Mouse (Mus musculus) neutrophil, adult 5-6 weeks (primary cell): ENCODE results near the gene Oxsm. TPM values are rescaled to one million over a fixed set of nuclear protein-coding genes. Genes with fewer than 3 reads are reported as not detected.

Experiments used
- ATAC-seq: fragments of 151-379, 151-347 bp; 2 replicates; pipeline ENCODE4 v1.8.0; 2017; ENCODE audit warnings: mild to moderate bottlenecking, moderate TSS enrichment; ENCODE audit not compliant: insufficient number of reproducible peaks, poor library complexity, low FRiP score, severe bottlenecking; ENCODE audit errors: extremely low read depth
- total RNA-seq: library from RNA; stranded (forward); fragments of 200-1000 nt; gene quantifications from 2 replicates; pipeline ENCODE4 v1.2.3, GENCODE M21; 2017

Gene Oxsm
- total RNA-seq, 1 experiment from 2014 or later, result 10.5 TPM

DNA sequence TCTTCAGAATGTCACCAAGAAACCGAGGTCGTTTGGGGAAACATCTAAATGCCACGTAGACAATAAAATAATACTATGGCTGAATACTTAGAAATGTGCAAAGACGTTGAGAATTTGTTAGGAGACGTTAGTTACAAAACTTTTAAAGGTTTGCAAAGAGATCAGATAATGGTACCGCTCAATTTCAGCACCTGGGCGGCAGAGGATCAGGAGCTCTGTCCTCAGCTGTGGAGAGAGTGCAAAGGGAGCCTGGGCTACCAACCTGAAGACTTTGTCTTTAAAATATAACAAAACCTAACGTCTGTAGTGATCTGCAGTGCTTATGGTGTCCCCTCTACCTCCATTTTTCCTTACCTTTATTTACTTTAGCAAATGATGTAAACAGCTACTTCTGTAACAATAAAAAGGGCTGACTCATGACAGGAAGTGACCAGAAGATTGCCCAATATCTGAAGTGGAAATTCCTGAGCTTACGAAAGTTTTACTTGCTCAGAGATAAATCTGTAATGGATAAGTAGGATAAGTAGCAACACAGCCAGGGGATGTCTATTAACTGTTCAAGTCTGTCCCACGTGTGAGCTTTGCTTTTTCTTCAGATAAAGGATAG lies 5.9 kb downstream of the Oxsm start:
- ATAC-seq, result peak; percentile 24; the same call in 1 of the 2 replicates

DNA sequence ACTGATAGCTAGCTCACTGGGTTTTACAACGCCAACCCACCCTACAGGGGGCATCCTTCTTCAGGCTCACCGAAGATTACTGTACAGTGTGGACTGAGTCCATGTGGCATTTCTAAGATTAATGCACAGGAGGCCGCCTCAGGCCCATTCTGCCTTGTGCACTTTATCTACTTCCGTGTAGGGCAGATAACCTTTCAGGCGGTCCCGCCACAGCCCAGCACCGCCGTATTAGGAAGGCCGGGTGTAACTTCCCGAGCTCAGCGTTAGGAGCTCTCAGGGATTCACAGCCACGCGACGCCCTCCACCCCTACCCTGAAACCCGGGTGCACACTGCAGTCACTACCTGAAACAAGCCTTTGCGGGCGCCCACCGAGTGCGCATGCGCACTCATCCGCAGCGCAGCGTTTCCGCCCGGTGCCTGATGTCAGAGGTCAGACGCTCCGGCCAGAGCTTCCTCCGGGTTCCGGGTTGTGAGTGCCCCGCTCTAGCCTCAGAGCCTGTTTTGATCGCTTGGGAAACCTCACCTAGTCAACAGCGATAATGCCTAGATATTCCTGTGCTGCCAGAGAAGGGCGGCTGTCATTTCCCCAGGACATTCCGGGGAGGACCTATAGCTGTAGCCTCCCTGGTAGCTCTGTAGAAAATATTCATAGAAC lies 6.5 kb downstream of the Oxsm start:
- ATAC-seq, result peak; percentile 83

DNA sequence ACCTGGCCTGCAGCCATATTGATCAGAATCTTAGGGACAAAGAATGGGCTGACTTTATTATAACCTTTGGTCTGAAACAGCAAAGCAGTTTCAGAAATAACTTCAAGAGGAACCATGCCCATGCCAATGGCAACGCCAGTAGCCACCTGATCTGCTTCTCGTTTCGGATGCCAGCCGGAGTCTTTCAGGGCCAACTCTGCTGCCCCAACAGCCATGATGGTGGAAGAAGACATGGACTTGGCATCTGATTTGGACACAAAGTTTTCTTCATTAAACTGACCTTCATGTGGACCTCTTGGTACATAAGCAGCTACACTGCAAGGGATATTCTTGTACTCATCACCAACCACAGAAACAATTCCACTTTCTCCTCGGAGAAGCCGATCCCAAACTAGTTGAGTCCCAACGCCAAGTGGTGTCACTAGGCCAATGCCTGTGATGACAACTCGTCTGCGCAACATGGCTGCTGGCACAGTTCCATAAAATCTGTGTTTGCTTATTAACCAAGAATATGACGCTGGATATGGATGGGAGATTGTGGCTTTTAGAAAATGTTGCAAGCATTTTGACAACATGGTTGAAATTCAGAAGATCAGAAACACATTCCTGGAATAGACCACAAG lies 7.3 kb downstream of the Oxsm start:
- ATAC-seq, result no peak

DNA sequence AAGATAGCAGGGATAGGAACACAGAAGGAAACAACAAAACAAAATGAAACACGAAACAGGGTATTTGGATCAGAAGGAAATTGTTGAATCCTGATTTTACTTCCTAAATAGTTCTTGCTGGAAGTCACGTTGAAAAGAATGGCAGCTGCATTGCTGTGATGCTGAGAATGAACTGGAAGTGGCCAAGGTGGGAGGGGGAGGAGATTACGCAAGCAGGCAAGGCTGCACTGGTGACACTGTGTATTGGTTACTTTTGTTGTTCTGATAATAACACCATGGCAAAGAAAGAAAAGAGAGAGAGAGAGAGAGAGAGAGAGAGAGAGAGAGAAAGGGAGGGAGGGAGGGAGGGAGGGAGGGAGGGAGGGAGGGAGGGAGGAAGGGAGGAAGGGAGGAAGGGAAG lies 13.1 kb downstream of the Oxsm start:
- ATAC-seq, result no peak

DNA sequence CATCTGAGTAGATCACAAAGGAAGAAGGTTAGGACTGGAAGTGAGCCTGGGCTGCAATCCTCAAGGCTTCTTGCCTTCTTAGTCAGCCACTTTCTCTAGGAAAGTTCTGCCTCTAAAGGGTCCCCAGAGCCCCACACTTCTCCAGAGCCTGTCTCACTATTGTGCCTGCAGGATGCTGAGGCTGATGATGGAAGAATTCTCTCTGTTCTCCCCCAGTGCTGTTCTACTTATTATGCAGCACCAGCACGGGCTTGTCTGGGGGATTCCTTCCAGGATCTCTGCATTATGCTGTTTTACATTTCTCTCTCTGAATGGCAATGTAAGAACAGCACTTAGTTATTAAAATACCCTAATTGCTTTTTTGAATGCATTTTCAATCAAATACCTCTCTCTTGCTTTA lies 16.1 kb downstream of the Oxsm start:
- ATAC-seq, result no peak

DNA sequence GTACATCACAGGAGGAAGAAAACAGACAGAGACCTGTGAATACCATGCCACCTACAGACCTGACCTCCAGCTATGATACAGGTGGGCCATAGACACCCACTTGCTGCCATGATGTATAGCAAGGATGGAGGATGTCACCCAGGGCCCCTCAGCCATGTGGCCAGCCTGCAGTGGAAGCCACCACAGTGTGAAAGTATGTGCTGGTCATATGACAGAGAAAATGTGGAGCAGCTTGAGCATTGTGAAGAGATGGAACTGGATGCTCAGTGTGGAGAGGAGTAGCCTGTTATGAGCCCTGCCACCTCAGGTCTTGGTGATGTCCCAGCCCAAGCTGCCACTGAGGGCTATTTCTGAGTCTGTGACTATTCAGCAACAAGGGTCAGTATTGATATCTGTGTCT lies 19.0 kb downstream of the Oxsm start:
- no peak for ATAC-seq

DNA sequence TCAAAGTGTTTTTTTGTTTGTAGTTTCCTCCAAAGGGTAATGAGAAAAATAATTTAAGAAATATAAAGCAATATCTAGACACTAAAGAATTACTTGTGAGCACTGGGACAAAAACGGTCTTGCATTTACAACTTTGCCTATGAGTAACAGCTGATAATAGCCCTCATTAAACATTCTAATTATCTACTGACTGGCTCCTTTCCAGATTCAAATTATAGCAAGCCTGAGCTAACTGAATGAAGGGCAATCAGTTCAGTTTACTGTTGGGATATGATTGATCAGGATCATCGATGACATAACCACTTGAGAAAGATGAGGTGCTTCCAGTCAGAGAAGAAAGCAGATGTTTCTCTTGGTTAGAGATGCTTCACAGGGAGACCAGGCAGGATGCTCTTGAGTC lies 20.2 kb downstream of the Oxsm start:
- ATAC-seq, result no peak

DNA sequence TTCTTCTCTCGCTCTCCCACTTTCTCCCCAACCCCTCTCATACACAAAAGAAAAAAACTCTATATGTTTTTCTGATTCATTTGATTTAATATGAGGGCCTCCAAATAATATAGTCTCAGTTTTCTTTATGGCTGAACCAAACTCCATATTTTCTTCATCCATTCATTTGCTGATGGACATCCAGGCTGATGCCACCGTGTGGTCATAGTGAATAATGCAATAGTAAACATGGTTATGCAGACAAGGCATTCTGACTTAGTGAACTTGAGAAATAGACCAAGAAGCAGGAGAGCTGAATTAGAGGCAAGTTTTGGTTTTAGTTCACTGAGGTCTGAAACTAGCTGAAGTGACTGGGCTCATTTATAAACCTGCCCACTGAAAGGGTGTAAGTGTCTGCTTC lies 30.6 kb downstream of the Oxsm start:
- peak; percentile 78 for ATAC-seq

DNA sequence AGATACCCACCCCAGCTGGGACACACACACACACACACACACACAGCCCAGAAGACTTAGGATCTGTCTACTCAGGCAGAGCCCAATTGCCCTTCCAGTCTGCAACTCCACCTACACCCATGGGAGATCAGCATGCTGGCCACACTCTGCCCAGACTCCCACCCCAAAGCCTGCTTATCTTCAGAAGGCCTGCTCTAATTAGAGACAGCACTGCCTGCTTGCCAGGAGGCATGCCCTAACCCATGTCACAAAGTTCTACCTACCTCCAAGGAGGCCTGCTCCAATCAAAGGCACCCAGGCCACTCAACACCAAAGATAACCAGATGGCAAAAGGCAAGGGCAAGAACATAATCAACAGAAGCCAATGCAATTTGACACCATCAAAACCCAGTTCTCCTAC lies 41.9 kb downstream of the Oxsm start:
- ATAC-seq, result no peak

DNA sequence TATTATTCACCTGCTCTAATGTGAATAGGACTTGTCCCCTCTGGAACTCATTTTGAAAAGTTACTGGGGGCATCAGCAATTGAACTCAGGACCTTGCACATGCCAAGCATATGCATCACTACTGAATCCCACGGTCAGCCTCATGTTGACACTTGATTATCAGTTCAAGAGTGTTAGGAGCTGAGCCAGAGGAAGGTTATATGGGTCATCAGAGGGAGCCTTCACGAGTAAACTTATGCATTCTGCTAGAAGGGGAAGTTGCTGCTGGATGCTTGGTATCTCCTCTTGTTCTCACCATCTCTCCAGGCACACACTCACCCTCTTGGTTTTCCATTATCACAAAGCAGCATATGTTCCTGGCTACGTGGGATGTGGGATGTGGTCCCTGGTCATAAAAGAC lies 47.9 kb downstream of the Oxsm start:
- no peak for ATAC-seq

DNA sequence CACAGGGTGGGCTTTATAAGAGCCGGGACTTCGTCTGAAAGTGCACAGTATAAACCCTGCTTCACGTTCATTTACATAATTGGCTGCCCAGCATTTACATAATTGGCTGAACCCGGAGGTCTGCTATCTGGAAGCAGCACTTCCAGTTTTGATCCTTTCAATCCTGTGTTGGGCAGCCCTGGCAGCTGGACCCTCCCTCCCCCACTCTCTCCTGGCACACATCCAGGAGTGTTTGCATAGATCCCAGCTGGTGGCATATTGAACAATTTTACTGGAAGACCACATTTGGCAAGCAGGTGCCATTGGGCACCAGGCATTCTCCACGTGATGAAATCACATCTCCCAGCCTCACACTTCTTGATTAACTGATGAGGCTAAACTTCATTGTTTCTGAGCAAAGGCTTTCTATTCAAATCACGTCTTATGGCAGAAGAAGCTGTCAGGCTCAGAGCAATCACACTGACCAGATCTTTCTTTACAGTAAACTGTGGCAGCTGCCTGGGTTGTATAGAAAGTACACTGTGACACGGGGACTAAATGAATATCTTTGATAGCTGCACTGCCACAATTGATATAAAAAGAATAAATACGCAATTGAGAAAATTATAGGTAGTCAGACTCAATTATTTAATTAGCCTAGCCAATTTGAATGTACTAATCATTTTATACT lies 48.5 kb downstream of the Oxsm start:
- no peak for ATAC-seq

DNA sequence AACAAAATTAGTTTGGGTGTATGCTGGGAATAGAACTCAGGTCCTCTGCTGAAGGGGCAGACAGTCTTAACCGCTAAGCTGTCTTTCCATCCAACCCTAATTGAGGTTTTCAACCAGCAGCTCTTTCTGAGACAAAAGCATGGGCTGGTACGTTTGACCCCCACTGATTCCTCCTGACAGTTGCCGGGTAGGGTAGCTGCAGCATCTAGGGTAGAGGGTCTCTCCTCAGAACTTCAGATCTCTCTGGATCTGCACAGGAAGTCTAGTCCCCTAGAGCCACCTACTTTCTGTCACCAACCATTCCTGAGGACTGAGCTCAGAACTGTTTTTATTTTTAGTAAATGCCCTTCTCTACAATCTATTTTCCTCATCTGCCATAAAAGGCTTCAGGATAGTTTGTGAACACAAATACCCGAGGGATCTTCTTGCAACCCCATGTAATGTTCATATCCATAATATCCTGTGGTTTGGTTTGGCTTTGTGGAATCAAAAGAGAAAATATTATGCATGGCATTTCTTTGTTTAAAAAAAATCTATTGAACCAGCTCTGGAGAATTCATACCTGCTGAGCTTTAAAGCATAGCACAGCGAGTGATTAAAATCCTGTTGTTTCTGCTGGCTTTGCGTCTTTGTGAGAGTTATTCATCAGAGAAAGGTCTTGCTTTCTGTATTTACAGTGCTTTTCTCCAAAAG lies 49.2 kb downstream of the Oxsm start:
- no peak for ATAC-seq

DNA sequence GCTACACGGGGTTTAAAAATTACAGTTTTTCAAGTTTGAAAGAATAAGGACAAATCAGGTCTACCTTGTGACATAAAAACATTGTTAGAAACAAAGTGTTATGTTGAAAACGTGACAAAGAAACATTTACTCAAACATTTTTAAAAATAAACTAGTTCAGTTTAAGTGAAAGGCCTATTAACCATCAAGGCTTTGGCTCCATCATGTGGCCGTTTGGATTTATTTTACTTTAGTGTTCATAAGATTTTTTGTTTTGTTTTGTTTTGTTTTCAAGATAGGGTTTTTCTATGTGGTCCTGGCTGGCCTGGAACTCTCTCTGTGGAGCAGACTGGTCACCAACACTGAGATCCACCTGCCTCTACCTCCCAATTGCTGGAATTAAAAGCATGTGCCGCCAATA lies 53.1 kb downstream of the Oxsm start:
- peak; percentile 73 for ATAC-seq

DNA sequence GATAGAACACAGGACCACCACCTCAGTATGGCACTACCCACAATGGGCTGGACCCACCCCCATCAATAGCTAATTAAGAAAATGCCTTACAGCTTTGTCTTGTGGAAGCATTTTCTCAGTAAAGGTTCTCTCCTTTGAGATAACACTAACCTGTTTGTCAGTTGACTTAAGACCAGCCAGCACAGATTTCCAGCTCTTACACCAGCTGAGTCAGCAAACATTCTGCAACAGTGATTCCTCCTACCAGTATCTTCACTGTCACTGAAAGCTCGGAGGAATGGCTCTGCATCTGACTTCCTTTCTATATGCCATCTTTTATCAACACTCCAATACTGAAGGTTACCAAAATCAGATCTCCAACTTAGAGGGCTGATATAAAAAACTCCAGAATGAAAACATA lies 54.1 kb downstream of the Oxsm start:
- no peak for ATAC-seq

DNA sequence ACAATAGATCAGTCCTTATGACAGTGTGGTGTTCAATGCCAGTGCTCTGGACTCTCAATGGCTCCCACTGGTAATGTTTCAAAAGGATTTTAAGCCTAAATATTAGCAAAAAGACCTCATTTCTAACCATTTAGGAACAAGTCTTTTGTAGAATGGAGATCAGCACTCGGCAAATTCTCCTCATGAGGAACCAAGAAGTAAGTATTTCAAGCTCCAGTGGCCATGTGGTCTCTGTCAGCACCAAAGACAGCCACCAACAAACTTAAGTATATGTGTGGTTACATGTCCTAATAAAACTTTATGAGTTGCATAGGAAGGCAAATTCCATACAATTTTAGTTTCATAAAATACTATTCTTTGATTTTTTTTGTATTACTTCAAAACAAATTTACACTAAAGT lies 55.5 kb downstream of the Oxsm start:
- peak; percentile 53; the same call in 1 of the 2 replicates for ATAC-seq

DNA sequence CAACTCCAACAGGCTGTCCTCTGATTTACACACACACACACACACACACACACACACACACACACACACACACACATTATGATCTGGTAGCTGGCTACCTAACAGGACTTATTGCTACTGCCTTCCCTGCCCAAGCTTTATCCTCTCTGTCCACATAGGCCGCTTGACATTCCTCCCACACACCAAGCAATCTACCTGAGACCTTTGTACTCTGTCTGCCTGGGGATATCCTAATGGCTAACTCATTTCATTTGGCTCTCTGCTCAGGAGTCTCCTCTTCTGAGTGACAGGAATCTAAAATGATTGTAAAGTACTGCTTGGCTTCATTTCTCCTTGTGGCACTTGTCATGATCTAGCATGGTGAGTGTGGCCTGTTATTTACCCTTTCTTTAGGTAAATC lies 60.5 kb downstream of the Oxsm start:
- ATAC-seq, result no peak
